Mouse (Mus musculus) liver, embryonic 12.5 days (tissue): Measurements from ENCODE around the gene Mark2. TPM values are rescaled to one million over a fixed set of nuclear protein-coding genes. Genes with fewer than 3 reads are reported as not detected.

Experiments
- ATAC-seq: fragments of 200-750 bp; cut with Nextera tagmentation; 2 replicates; pipeline ENCODE4 v1.8.0; 2017; ENCODE audit warnings: moderate number of reproducible peaks, mild to moderate bottlenecking, moderate library complexity
- H3K27ac ChIP-seq: fragments of 300-500 bp; sonication (generic); 2 replicates; pipeline ENCODE4 v1.5.1; 2016; ENCODE audit warnings: mild to moderate bottlenecking
- H3K27me3 ChIP-seq: fragments of 300-500 bp; sonication (generic); replicated peaks from 2 replicates; pipeline ENCODE4 v1.6.1; 2016; ENCODE audit warnings: mild to moderate bottlenecking, moderate library complexity
- H3K36me3 ChIP-seq: fragments of 300-500 bp; sonication (generic); 2 replicates; pipeline ENCODE4 v1.6.1; 2016; ENCODE audit warnings: mild to moderate bottlenecking, moderate library complexity
- H3K4me1 ChIP-seq: fragments of 300-500 bp; sonication (generic); 2 replicates; pipeline ENCODE4 v1.6.1; 2016
- H3K4me2 ChIP-seq: fragments of 300-500 bp; sonication (generic); 2 replicates; pipeline ENCODE4 v1.6.1; 2016; ENCODE audit warnings: mild to moderate bottlenecking, moderate library complexity
- H3K4me3 ChIP-seq: fragments of 300-500 bp; sonication (generic); 2 replicates; pipeline ENCODE4 v1.5.1; 2016; ENCODE audit warnings: mild to moderate bottlenecking, moderate library complexity
- H3K9ac ChIP-seq: fragments of 300-500 bp; sonication (generic); 2 replicates; pipeline ENCODE4 v1.6.1; 2016; ENCODE audit warnings: mild to moderate bottlenecking, moderate library complexity
- H3K9me3 ChIP-seq: fragments of 300-500 bp; sonication (generic); replicated peaks from 2 replicates; pipeline ENCODE4 v1.6.1; 2016; ENCODE audit warnings: mild to moderate bottlenecking, moderate library complexity
- WGBS: fragments of 180-500 bp; shearing (Covaris S2); methylation state at CpG from one replicate; pipeline ENCODE4 v1.1.7; 2016; ENCODE audit not compliant: insufficient replicate concordance; 5-methylcytosine and 5-hydroxymethylcytosine counted together
- polyA plus RNA-seq: library from polyadenylated mRNA; unstranded; fragments of >200 nt; fragmentation: Nextera tagmentation; extraction: Ambion mirVana; gene quantifications from 2 replicates; pipeline ENCODE4 v1.2.1, GENCODE M21; 2016

Gene Mark2
- polyA plus RNA-seq, 1 experiment from 2014 or later, result 41.3 TPM

- Histone ChIP-seq H3K9ac (no peak overlapping the region), H3K27me3 (peaks cover 40% of the 10 kb centered on the region), H3K4me1 (peaks cover 33% of the 10 kb centered on the region), H3K4me3 (no peak overlapping the region), H3K9me3 (0 out of 2 replicates have a peak, but pooled peaks cover 5% of the 10 kb centered on the region), H3K27ac (no peak overlapping the region), H3K4me2 (no peak overlapping the region), H3K36me3 (no peaks in the 10 kb centered on the region)
- 61% methylated on average over 1 of the region's 1 CpGs for WGBS
- no peak for ATAC-seq
These were observed 79.1 kb downstream of the Mark2 start for GRCm38 (mm10) chr19:7262592-7262991.

DNA sequence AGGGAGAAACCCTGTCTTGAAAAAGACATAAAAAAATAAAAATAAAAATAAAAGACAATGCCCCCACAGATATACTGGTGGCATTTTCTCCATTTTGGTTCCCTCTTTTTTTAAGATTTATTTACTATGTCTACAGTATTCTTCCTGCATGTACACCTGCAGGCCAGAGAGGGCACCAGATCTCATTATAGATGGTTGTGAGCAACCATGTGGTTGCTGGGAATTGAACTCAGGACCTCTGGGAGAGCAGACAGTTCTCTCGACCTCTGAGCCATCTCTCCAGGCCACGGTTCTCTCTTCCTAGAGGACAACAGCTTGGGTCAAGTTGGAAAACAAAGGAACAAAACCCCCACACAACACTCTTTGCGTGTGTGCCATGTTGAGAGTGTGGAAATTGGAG, 79.7 kb downstream of the Mark2 start:
- H3K4me1 ChIP-seq, result peaks cover 26% of the 10 kb centered on the region
- no peaks in the 10 kb centered on the region for H3K36me3 ChIP-seq
- 0 out of 2 replicates have a peak, but pooled peaks cover 5% of the 10 kb centered on the region for H3K9me3 ChIP-seq
- H3K4me3 ChIP-seq, result no peak overlapping the region
- H3K27me3 ChIP-seq, result peaks cover 34% of the 10 kb centered on the region
- no peak overlapping the region for H3K4me2 ChIP-seq
- 71% methylated on average over 3 of the region's 3 CpGs for WGBS
- no peak for ATAC-seq
- H3K27ac ChIP-seq, result no peak overlapping the region
- no peak overlapping the region for H3K9ac ChIP-seq

GRCm38 (mm10) chr19:7261476-7261875, 80.2 kb downstream of the Mark2 start:
- Histone ChIP-seq H3K27ac (no peak overlapping the region), H3K4me2 (no peak overlapping the region), H3K9ac (no peak overlapping the region), H3K27me3 (peaks cover 29% of the 10 kb centered on the region), H3K36me3 (no peaks in the 10 kb centered on the region), H3K4me3 (no peak overlapping the region), H3K4me1 (peaks cover 22% of the 10 kb centered on the region), H3K9me3 (0 out of 2 replicates have a peak, but pooled peaks cover 5% of the 10 kb centered on the region)
- no peak for ATAC-seq
- WGBS, result 82% methylated on average over 1 of the region's 1 CpGs

DNA sequence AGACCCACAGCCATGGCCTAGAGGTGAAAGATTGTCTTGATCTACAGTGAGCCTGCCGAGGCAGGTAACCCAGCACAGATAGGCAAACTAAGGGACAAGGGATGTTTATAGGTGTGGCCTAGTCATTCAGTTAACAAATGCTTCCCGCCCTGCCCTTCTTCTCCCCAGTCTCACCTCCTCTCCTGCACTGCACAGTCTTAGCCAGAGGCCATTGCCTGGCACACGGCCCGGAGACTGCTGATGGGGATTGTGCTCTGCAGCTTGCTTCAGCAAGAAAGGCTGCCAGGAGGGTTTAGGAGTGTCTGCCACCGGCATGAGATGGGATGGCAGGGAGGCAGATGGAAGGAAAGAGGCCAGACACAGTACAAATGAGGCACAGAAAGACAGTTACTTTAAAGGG, 83.8 kb downstream of the Mark2 start:
- WGBS, result 65% methylated on average over 5 of the region's 5 CpGs
- H3K36me3 ChIP-seq, result no peaks in the 10 kb centered on the region
- no peak overlapping the region for H3K4me2 ChIP-seq
- H3K4me3 ChIP-seq, result no peak overlapping the region
- H3K9me3 ChIP-seq, result 0 out of 2 replicates have a peak, but pooled peaks cover 5% of the 10 kb centered on the region
- no peak overlapping the region for H3K9ac ChIP-seq
- no peak for ATAC-seq
- no peaks in the 10 kb centered on the region for H3K4me1 ChIP-seq
- no peak overlapping the region for H3K27ac ChIP-seq
- H3K27me3 ChIP-seq, result peaks cover under 1% of the 10 kb centered on the region; the same call in 1 of the 2 replicates

DNA sequence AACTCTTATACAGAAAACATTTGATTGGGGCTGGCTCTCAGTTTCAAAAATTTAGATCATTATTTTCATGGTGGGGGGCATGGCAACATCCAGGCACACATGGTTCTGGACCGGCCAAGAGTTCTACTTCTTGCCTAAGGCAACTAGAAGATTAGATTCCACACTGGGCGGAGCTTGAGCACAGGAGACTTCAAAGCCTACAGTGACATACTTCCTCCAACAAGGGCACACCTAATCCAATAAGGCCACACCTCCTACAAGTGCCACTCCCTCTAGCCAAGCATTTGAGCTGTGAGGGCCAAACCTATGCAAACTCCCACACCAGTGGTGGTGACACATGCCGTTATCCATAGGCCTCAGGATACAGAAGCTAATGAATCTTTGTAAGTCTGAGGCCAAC, 95.6 kb downstream of the Mark2 start:
- Histone ChIP-seq H3K9ac (no peak overlapping the region), H3K27me3 (0 out of 2 replicates have a peak, but pooled peaks cover 23% of the 10 kb centered on the region), H3K4me3 (no peak overlapping the region), H3K9me3 (no peaks in the 10 kb centered on the region), H3K27ac (no peak overlapping the region), H3K4me2 (no peak overlapping the region), H3K36me3 (no peaks in the 10 kb centered on the region), H3K4me1 (peaks cover 14% of the 10 kb centered on the region)
- ATAC-seq, result peak; percentile 51
- WGBS, result 48% methylated on average over 3 of the region's 3 CpGs

DNA sequence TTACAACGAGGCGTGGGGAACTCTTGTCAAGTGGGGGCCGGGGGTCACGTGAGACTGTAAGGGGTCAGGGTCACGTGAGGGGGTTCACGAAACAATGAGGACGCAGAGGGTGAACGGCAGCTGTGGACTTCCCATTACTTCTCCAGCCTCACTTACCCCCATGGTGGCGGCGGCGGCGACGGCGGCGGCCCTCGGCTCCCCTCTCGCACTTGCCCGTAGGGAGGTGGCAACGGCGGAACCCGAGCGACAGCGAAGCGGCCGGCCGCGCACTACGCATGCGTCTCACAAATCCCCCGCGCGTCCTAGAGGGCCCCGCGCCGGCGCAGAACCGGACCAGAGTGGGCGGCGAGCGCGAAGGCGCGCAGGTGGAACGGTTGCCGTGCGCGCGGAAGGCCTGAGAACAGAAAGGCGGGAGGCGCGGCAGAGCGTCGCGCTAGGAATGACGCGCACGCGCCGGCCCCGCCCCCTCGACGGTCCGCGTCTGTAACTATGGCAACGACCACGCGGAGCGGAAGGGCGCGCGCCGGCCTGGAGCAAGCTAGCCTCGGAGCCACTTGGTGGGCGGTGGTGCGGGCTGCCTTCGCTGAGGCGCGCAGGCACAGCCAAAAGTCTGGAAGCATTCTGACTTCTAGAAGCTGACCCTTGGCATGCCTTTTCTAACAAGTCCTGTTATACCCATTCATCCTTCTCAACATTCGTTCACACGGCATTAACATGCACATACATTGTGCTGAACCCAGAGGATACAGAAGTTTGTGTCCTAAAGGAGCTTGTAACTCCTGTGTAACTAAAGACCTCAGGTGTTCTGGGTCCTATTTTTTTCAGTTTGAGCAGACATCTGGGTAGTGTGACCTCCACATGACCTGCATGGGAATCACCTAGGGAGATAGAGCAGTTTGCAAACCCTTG, 100.6 kb downstream of the Mark2 start, which contains the start of gene Naa40:
Gene Naa40 (minus strand): TSS at position 402 of the 909 bp plus-strand sequence.
- Histone ChIP-seq H3K9me3 (no peaks in the 10 kb centered on the region), H3K27ac (peak within 1 kb of the TSS; percentile 87), H3K27me3 (0 out of 2 replicates have a peak, but pooled peaks cover 23% of the 10 kb centered on the region), H3K36me3 (peaks cover 29% of the 10 kb centered on the region), H3K4me2 (peak within 1 kb of the TSS; percentile 95), H3K4me3 (peak within 1 kb of the TSS; percentile 82), H3K9ac (peak within 1 kb of the TSS; percentile 89), H3K4me1 (peaks cover 41% of the 10 kb centered on the region)
- WGBS, result 1% methylated on average over 80 of the region's 80 CpGs
- ATAC-seq, result peak; percentile 97

- H3K9me3 ChIP-seq, result no peaks in the 10 kb centered on the region
- H3K36me3 ChIP-seq, result peaks cover 35% of the 10 kb centered on the region
- H3K27ac ChIP-seq, result peak overlapping the region; percentile 87
- peak overlapping the region; percentile 95 for H3K4me2 ChIP-seq
- peak overlapping the region; percentile 89 for H3K9ac ChIP-seq
- H3K4me1 ChIP-seq, result peaks cover 44% of the 10 kb centered on the region
- peak overlapping the region; percentile 82 for H3K4me3 ChIP-seq
- H3K27me3 ChIP-seq, result 0 out of 2 replicates have a peak, but pooled peaks cover 23% of the 10 kb centered on the region
- WGBS, result 1% methylated on average over 13 of the region's 13 CpGs
- ATAC-seq, result no peak
These were observed 101.4 kb downstream of the Mark2 start for GRCm38 (mm10) chr19:7240291-7240690.

DNA sequence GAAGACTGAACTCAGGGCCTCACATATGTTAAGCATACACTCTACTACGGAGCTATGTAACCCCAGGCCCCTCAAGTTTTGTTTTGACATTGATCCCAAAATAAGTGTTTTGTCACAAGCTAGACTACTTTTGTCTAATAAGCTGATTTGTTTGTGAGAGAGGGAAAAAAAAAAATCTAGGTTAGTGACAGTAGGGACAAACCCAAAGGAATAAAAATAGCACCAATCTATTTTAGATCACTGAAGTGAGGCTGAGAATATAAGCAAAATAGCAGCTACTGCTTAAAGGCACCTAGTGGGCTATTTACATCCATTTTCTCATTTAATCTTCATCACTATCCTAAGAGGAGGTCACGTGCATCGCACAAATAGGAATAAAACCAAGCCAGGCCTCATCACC, 102.1 kb downstream of the Mark2 start:
- H3K4me1 ChIP-seq, result peaks cover 44% of the 10 kb centered on the region
- H3K4me2 ChIP-seq, result peak overlapping the region; percentile 95
- H3K4me3 ChIP-seq, result peak overlapping the region; percentile 82
- peaks cover 40% of the 10 kb centered on the region for H3K36me3 ChIP-seq
- ATAC-seq, result no peak
- H3K27me3 ChIP-seq, result 0 out of 2 replicates have a peak, but pooled peaks cover 16% of the 10 kb centered on the region
- 85% methylated on average over 3 of the region's 3 CpGs for WGBS
- H3K27ac ChIP-seq, result peak overlapping the region; percentile 87; the same call in 1 of the 2 replicates
- H3K9ac ChIP-seq, result peak overlapping the region; percentile 89
- H3K9me3 ChIP-seq, result no peaks in the 10 kb centered on the region

DNA sequence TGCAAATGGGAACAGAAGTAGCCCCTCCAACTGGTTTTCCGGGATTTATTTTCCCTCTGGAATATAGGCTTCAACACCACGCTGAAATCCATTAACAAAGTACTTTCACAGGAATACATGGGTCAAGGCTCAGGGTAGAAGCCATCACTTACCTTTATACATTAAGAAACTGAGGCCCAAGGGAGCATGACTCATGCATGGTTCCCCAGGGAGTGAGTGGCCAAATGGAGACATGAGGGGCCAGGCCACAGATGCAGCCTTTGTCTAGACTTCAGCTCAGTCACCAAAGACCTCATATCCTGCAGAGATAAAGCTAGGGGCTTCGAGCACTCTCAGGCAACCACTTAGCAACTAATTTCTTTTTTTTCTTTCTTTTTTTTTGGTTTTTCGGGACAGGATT, 104.9 kb downstream of the Mark2 start:
- Histone ChIP-seq H3K27ac (no peak overlapping the region), H3K4me2 (no peak overlapping the region), H3K27me3 (no peaks in the 10 kb centered on the region), H3K9ac (no peak overlapping the region), H3K9me3 (no peaks in the 10 kb centered on the region), H3K4me3 (no peak overlapping the region), H3K36me3 (peaks cover 68% of the 10 kb centered on the region), H3K4me1 (peaks cover 43% of the 10 kb centered on the region)
- 82% methylated on average over 4 of the region's 4 CpGs for WGBS
- no peak for ATAC-seq

GRCm38 (mm10) chr19:7236011-7236410, 105.6 kb downstream of the Mark2 start:
- Histone ChIP-seq H3K4me2 (no peak overlapping the region), H3K4me1 (peaks cover 37% of the 10 kb centered on the region), H3K27me3 (no peaks in the 10 kb centered on the region), H3K36me3 (peaks cover 76% of the 10 kb centered on the region), H3K9ac (no peak overlapping the region), H3K27ac (no peak overlapping the region), H3K4me3 (no peak overlapping the region), H3K9me3 (no peaks in the 10 kb centered on the region)
- no peak for ATAC-seq
- WGBS, result 87% methylated on average over 2 of the region's 2 CpGs

DNA sequence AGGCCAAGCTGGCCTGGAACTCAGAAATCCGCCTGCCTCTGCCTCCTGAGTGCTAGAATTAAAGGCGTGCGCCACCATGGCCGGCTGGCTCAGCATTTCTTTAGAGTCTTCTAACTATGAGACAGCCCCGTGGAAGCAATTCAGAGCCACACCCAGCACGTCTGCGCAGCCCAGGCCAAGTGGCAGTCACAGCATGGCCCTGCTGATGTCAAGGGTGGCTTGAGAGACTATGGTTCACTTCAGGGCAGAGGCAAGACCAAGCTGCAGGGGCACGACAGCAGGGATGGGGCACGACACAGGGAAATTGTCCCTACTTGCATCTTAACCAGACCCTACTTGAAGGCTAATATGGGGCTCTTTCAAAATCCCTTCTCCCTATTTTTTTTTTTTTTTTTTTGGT, 106.2 kb downstream of the Mark2 start:
- Histone ChIP-seq H3K4me2 (no peak overlapping the region), H3K36me3 (peaks cover 81% of the 10 kb centered on the region), H3K9me3 (no peaks in the 10 kb centered on the region), H3K27me3 (no peaks in the 10 kb centered on the region), H3K9ac (no peak overlapping the region), H3K4me3 (no peak overlapping the region), H3K4me1 (peaks cover 37% of the 10 kb centered on the region), H3K27ac (no peak overlapping the region)
- no peak for ATAC-seq
- 75% methylated on average over 9 of the region's 9 CpGs for WGBS

GRCm38 (mm10) chr19:7234537-7235221, 107.0 kb downstream of the Mark2 start:
- H3K4me3 ChIP-seq, result no peak overlapping the region
- H3K36me3 ChIP-seq, result peaks cover 89% of the 10 kb centered on the region
- no peak overlapping the region for H3K9ac ChIP-seq
- WGBS, result 58% methylated on average over 8 of the region's 8 CpGs
- H3K9me3 ChIP-seq, result no peaks in the 10 kb centered on the region
- H3K27ac ChIP-seq, result no peak overlapping the region
- peaks cover 30% of the 10 kb centered on the region for H3K4me1 ChIP-seq
- H3K4me2 ChIP-seq, result no peak overlapping the region
- H3K27me3 ChIP-seq, result no peaks in the 10 kb centered on the region
- ATAC-seq, result peak; percentile 60
